Mouse (Mus musculus) layer of hippocampus, adult 9-10 months (tissue): ENCODE data around the gene Medag.

ENCODE experiments used
- DNase-seq: peaks from one replicate; pipeline ENCODE4 v3.0.0; 2022; ENCODE audit warnings: low spot score

Medag gene

GRCm38 (mm10) chr5:149429541-149429940, 18.0 kb downstream of the Medag start:
- DNase-seq = no peak

DNA sequence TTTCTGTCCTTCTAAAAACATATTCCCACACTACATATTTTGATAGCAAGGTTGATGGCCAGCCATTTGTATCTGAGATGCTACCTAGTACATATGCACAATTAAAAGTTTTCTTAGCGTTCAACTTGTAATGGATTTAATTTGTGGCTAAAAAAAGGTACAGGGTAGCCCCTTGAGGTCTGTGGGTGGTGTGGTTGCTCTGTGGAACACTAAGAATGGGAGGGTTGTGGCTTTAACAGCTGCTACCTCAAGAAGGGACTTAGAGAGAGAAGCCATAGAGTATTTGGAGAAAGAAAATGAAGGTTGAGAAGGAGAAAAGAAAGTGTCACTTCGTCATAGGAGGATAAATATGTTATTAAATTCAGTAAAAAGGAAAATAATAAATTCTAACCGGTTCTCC, 19.4 kb downstream of the Medag start:
- DNase-seq = no peak

GRCm38 (mm10) chr5:149433618-149434017, 22.1 kb downstream of the Medag start:
- DNase-seq = no peak

- DNase-seq = no peak
These were observed 22.7 kb downstream of the Medag start for GRCm38 (mm10) chr5:149434141-149434690.

DNA sequence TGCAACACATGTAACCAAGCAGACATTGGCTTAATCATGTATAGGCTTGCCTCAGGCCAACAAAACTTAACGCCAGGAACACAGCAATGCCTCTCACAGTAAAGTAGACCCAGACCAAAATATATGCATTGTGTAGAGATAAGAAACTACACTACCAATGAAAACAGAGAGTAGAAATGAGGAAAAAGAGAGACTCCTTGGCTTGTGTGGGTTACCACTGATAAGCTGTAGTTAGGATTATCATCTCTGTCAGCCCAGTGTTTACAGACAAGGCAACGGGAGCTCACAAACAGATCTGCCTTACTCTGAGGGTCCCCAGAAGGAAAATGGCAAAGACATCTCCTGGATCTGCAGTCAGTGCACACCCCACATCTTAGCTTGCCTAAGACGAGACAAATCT, 25.0 kb downstream of the Medag start:
- no peak for DNase-seq

GRCm38 (mm10) chr5:149437150-149437549, 25.6 kb downstream of the Medag start:
- no peak for DNase-seq

DNA sequence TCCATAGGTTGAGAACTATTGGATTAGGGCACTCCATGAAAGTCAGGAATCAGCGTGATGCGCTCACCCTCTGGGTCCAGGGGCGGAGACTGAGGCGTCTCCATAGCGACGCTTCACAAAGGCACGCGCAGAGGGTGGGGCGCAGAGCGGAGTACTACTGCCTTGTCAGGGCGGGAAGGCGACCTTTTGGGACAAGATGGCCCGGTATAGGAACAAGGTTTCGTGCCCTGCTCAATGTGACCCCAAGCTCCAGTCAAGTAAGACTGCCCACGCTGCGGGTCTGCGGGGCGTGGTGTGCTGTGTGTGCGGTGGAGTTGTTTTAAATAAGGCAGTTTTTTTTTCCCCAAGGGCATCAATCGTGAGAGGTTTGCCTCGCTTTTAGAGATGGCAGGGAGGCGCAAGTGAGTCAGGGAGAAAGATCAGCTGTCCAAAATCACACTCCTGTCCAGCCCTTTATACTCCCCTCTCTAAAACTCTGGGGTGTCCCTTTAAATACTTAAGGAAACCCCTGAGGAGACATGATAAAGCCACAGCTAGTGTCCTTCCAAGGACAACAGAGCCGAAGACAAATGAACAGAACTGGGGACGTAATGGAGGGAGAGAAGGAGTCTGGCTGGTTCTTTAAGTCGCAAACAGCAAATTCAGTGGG, 28.1 kb downstream of the Medag start, which contains the start of gene Tex26:
Gene Tex26 (plus strand): TSS at position 130 of the 649 bp plus-strand sequence.
- DNase-seq = no peak

DNA sequence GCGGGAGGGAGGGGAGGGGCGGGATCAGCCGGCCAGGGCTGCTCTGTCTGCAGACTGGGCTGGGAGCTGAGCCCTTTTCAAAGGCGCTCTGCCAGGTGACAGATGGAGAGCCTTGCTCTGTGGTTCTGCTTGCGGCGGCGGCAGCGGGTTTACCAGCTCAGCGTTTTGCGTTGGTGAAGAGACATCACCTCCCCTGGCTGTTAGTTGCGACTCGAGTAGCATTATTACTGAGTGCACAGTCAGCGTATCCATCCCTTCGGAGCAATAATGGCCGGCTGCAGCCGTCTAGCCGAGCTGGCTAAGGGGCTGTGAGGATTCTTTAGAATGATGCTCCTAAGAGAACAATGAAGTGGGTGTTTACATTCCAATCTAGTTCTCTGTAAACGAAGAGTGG, 28.6 kb downstream of the Medag start:
- peak; percentile 53 for DNase-seq

- DNase-seq = no peak
These were observed 30.2 kb downstream of the Medag start for GRCm38 (mm10) chr5:149441646-149442276.

GRCm38 (mm10) chr5:149442277-149442660, 30.7 kb downstream of the Medag start:
- DNase-seq = no peak

DNA sequence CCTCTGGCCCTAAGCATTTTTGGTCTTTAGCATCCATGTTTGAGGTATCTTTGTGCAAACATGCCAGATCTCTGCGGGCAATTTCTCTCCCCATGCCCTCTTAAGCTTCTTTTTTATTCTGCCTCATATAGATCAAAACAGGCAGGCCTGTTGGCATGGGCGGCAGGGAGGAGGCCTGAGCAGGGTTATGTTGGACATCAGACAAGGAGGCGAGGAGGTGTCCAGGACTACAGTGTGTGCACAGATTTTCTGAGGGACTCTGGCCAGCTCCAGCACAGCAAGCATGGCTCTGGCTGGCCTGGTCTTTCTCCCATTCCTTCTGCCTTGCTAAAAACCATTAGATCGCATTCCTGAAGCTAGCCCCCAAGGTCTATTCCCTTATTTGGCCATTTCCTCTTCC, 32.9 kb downstream of the Medag start:
- no peak for DNase-seq

GRCm38 (mm10) chr5:149446495-149446894, 34.9 kb downstream of the Medag start:
- DNase-seq = no peak

DNA sequence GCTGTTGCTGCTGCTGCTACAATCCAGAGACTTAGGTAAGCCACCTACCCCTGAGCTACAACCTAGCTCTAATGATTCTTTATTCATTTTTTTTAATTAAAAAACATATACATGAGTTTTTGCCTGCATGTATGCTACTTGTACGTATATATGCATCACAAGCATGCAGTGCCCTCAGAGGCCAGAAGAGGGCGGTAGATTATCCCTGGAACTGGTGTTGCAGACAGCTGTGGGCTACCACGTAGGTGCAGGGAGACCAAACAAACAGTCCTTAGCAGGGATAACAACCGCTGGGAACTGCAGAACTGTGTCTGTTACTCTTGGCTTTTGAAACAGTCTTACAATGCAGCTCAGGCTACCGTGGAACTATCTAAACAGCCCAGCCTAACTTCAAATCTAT, 36.2 kb downstream of the Medag start:
- DNase-seq = no peak

GRCm38 (mm10) chr5:149449406-149449805, 37.9 kb downstream of the Medag start:
- no peak for DNase-seq

DNA sequence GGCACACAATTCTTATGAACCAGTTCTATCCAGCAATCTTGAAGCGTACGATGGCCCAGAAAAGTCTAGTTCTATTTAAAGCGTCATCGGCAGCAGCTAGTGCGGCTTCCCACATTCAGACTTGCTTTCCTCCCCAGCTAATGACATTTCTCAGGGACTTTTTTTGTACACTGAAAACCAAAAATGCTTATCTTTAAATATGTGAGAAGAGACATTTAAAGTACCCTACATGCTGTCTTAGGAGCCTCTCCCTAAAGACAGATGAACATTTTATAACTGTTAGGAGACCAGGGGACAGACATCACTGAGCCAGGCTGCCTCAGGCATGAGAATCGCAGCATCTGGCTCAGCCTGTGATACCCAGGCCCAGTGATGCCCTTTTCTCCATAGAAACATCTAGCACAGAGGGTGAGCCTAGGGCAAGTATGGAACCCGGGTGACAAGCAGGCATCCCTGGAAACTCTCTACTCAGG, 39.7 kb downstream of the Medag start:
- DNase-seq = no peak

GRCm38 (mm10) chr5:149454281-149454680, 42.7 kb downstream of the Medag start:
- peak; percentile 75 for DNase-seq

DNA sequence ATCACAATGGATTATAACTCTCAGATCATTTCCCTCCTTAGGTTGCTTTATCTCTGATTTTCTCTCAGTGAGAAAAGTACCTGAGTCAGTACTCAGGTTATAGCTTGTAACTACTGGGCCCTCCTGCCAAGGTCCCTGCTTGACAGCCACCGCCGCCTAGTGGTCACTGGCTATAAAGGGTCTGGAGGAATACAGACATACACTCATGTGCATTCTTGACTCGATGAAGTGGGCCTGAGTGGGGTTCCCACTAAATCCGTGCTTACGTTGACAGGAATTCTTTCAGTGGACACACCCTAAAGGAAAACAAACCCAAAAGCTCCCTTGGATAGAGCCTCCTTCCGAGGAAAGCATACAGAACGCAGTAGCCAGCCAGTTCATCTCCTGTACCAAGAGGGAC, 45.0 kb downstream of the Medag start:
- DNase-seq = no peak

- DNase-seq = no peak
These were observed 50.5 kb downstream of the Medag start for GRCm38 (mm10) chr5:149462071-149462470.

GRCm38 (mm10) chr5:149465305-149465704, 53.8 kb downstream of the Medag start:
- DNase-seq = no peak

DNA sequence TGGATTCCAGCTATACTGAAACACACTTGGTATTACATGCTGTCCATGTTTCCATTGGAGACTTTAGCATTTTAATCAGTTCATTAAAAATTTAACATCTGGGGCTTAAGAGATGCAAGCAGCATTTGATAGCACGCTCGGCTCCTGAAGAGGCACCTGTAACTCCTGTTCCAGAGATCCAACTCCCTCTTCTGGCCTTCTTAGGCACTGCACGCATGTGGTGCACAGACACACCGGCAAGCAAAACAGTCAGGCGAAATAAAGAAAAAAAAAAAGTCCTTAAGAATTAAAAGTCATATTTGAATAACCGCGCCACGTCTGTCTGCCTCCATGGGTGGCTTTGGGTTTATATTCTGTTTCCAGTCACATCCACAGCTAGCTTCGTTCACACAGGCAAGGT, 62.6 kb downstream of the Medag start:
- no peak for DNase-seq

- no peak for DNase-seq
These were observed 63.3 kb downstream of the Medag start for GRCm38 (mm10) chr5:149474701-149475468.
